Mouse (Mus musculus) cortical plate, adult 2 months (tissue): ENCODE measurements around the gene Arhgap9. TPM values are rescaled to one million over a fixed set of nuclear protein-coding genes. Genes with fewer than 3 reads are reported as not detected.

ENCODE experiments used
- H3K27ac ChIP-seq: fragments of 200-500 bp; 2 replicates; pipeline ENCODE4 v1.5.1; 2012; ENCODE audit warnings: low read length, control low read depth, inconsistent platforms; ENCODE audit not compliant: insufficient read depth
- H3K4me1 ChIP-seq: fragments of 200-500 bp; 2 replicates; pipeline ENCODE4 v1.6.1; 2011; ENCODE audit warnings: low read length; ENCODE audit not compliant: control insufficient read depth, insufficient read depth
- H3K4me3 ChIP-seq: fragments of 200-500 bp; 2 replicates; pipeline ENCODE4 v1.5.1; 2011; ENCODE audit warnings: mild to moderate bottlenecking, low read length, control low read depth; ENCODE audit not compliant: insufficient read depth
- CTCF ChIP-seq: fragments of 200-500 bp; IDR thresholded peaks from 2 replicates; pipeline ENCODE4 v1.5.1; 2011; ENCODE audit warnings: mild to moderate bottlenecking, control low read depth, low read length; ENCODE audit not compliant: insufficient read depth; ENCODE audit errors: extremely low read depth
- POLR2A ChIP-seq: fragments of 200-500 bp; IDR thresholded peaks from 2 replicates; pipeline ENCODE4 v1.6.1; 2011; ENCODE audit warnings: mild to moderate bottlenecking, low read length, control low read depth; ENCODE audit not compliant: insufficient read depth; ENCODE audit errors: extremely low read depth
- polyA plus RNA-seq: library from polyadenylated mRNA; depleted of rRNA; stranded (reverse); fragments of >200 nt; gene quantifications from 2 replicates; pipeline ENCODE4 v1.2.3, GENCODE M21; 2012

Gene Arhgap9
- polyA plus RNA-seq, 1 experiment: 1.4 TPM

GRCm38 (mm10) chr10:127323131-127323855, 1.5 kb downstream of the Arhgap9 start:
- TF ChIP-seq CTCF: no peak
- TF ChIP-seq POLR2A: no peak
- Histone ChIP-seq H3K4me1 (no peaks in the 10 kb centered on the region), H3K27ac (no peak overlapping the region), H3K4me3 (no peak overlapping the region)

GRCm38 (mm10) chr10:127324495-127324894, 2.7 kb downstream of the Arhgap9 start:
- Histone ChIP-seq H3K4me3 (no peak overlapping the region), H3K4me1 (no peaks in the 10 kb centered on the region), H3K27ac (no peak overlapping the region)
- peak; percentile 31; the same call in 1 of the 2 replicates for TF ChIP-seq CTCF
- TF ChIP-seq POLR2A: no peak

GRCm38 (mm10) chr10:127325454-127326016, 3.8 kb downstream of the Arhgap9 start:
- no peak overlapping the region for H3K27ac ChIP-seq
- TF ChIP-seq CTCF (no peak), POLR2A (no peak)

GRCm38 (mm10) chr10:127326017-127326801, 4.4 kb downstream of the Arhgap9 start:
- no peak for TF ChIP-seq POLR2A
- no peak for TF ChIP-seq CTCF
- Histone ChIP-seq H3K27ac (no peak overlapping the region), H3K4me1 (no peaks in the 10 kb centered on the region), H3K4me3 (peak overlapping the region; percentile 5; the same call in 1 of the 2 replicates)

More at GRCm38 (mm10) chr10:127325454-127326016, 3.8 kb downstream of the Arhgap9 start:
- H3K4me3 ChIP-seq: no peak overlapping the region
- H3K4me1 ChIP-seq: no peaks in the 10 kb centered on the region

- Histone ChIP-seq H3K27ac (no peak overlapping the region), H3K4me1 (no peaks in the 10 kb centered on the region), H3K4me3 (peak overlapping the region; percentile 5; the same call in 1 of the 2 replicates)
- TF ChIP-seq POLR2A: no peak
- no peak for TF ChIP-seq CTCF
Observed at GRCm38 (mm10) chr10:127326828-127327227, 5.1 kb downstream of the Arhgap9 start.

GRCm38 (mm10) chr10:127327461-127328145, 5.8 kb downstream of the Arhgap9 start:
- Histone ChIP-seq H3K27ac (no peak overlapping the region), H3K4me1 (no peaks in the 10 kb centered on the region), H3K4me3 (no peak overlapping the region)
- TF ChIP-seq POLR2A (no peak), CTCF (no peak)

- Histone ChIP-seq H3K27ac (no peak overlapping the region), H3K4me3 (no peak overlapping the region), H3K4me1 (no peaks in the 10 kb centered on the region)
- TF ChIP-seq POLR2A (no peak), CTCF (no peak)
Observed at GRCm38 (mm10) chr10:127330212-127330611, 8.4 kb downstream of the Arhgap9 start.

GRCm38 (mm10) chr10:127332211-127332874, 10.6 kb downstream of the Arhgap9 start:
- no peak overlapping the region for H3K4me3 ChIP-seq
- no peak for TF ChIP-seq POLR2A
- TF ChIP-seq CTCF: 0 out of 2 replicates have a peak, but pooled peaks have one; percentile 0
- H3K27ac ChIP-seq: no peak overlapping the region
- no peaks in the 10 kb centered on the region for H3K4me1 ChIP-seq

GRCm38 (mm10) chr10:127333152-127333551, 11.4 kb downstream of the Arhgap9 start:
- Histone ChIP-seq H3K4me3 (no peak overlapping the region), H3K4me1 (no peaks in the 10 kb centered on the region)
- no peak for TF ChIP-seq POLR2A
- TF ChIP-seq CTCF: peak; percentile 28

More at GRCm38 (mm10) chr10:127333152-127333551, 11.4 kb downstream of the Arhgap9 start:
- H3K27ac ChIP-seq: no peak overlapping the region
